Mouse (Mus musculus) kidney, adult 2 months (tissue): ENCODE data around the gene Tfb2m.

Source experiments
- CTCF ChIP-seq: fragments of 200-500 bp; conservative IDR thresholded peaks from 2 replicates; pipeline ENCODE4 v1.5.1; 2011; ENCODE audit warnings: low read depth, mild to moderate bottlenecking, control low read depth, low read length, moderate library complexity, mixed read lengths; ENCODE audit not compliant: insufficient read depth, insufficient read length
- POLR2A ChIP-seq: fragments of 200-500 bp; IDR thresholded peaks from one replicate; pipeline ENCODE4 v1.6.1; 2011; ENCODE audit warnings: low read depth, low read length, control low read depth

GRCm38 (mm10) chr1:179516941-179517712 lies 28.9 kb downstream of the Tfb2m start:
- TF ChIP-seq CTCF (no peak), POLR2A (no peak)
